Mouse (Mus musculus): ENCODE data around the gene 1700025G04Rik.

The 1700025G04Rik gene

DNA sequence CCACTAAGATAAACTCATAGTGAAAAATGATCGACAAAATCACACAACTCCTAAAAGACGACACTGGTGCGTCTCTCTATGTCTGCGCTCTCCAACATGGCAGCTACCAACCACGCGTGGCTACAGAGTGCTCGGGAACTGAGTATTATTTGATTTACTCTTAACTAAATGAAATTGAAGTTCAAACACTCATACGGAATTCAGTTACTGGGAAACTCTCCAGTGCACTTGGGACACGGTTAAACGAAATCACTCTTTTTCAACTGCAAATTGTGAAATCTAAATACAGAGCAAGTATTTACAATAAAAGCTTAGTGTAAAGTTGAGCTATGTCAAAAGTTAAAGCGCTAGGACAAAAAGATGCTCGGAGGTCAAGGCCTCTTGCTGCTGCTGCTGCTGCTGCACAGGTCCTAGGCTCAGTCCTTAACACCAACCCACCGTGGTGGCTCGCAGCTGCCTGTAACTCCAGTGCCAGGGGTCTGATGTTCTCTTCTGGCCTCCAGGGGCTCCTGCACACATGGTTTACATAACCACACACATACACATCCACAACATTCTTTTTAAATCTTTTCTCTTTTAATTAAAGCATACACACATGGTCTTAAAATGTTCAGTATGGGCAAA is 13.6 kb downstream of the 1700025G04Rik start:
- DNase-seq (ENCODE audit: low spot score in 2 of 2): no peak

DNA sequence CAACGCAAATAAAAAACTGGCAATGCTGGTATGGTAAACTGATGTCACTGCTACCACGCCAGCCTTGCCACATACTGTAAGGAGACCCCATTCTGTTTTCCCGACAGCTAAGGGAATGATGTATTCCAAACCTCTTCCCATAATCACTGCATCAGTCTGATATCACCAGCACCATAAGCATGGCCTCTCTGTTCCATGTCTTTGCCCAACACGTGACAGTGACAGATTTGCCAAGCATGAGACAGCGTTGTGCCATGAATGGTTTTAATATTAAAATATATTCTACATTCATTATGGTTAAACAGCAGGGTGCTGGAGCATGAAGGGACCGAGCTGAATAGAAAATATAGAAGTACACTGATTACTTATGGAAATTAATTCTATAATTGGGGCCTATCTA is 14.2 kb downstream of the 1700025G04Rik start:
- DNase-seq (ENCODE audit: low spot score in 2 of 2): no peak

GRCm38 (mm10) chr1:152070441-152070840 is 19.5 kb downstream of the 1700025G04Rik start:
- DNase-seq (ENCODE audit: low spot score in 2 of 2): no peak

DNA sequence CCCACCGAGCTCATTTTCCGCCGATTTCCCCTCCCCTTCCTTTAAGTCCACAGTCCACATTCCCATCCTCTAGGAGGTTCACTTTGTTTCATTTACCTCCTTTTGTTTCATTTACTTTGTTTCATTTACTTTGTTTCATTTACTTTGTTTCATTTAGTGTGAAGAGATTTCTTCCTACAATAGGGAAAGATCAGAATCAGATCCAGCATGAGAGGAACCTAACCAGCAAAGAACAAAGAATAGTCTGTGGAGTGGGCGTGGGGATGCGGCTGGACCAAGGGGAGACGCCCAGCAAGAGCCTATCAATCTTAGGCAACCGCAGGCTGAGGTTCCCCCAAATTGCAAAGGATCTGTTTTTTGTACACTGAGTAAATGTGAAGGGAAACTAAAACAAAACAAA is 20.2 kb downstream of the 1700025G04Rik start:
- no peak for DNase-seq (ENCODE audit: low spot score in 2 of 2)

DNA sequence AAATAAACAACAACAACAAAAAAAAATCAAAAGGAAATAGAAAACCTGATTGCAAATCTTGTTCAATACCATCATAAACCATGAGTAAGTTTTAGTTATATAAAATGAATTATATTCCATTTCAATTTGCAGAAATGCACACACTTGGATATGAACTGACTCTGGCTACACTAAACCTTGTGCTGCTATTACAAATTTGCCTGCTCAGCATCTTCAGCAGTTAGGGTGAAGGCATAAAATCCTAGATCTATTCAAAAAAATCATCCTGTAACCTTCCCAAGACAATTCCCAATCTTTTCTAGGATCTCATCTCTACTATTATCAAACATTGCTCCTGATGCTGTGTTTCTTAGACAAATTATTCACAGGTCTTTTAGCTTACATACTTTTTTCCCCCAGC is 22.0 kb downstream of the 1700025G04Rik start:
- DNase-seq (ENCODE audit: low spot score in 2 of 2): no peak

- no peak for DNase-seq (ENCODE audit: low spot score in 2 of 2)
These were observed 24.4 kb downstream of the 1700025G04Rik start for GRCm38 (mm10) chr1:152065527-152065926.

DNA sequence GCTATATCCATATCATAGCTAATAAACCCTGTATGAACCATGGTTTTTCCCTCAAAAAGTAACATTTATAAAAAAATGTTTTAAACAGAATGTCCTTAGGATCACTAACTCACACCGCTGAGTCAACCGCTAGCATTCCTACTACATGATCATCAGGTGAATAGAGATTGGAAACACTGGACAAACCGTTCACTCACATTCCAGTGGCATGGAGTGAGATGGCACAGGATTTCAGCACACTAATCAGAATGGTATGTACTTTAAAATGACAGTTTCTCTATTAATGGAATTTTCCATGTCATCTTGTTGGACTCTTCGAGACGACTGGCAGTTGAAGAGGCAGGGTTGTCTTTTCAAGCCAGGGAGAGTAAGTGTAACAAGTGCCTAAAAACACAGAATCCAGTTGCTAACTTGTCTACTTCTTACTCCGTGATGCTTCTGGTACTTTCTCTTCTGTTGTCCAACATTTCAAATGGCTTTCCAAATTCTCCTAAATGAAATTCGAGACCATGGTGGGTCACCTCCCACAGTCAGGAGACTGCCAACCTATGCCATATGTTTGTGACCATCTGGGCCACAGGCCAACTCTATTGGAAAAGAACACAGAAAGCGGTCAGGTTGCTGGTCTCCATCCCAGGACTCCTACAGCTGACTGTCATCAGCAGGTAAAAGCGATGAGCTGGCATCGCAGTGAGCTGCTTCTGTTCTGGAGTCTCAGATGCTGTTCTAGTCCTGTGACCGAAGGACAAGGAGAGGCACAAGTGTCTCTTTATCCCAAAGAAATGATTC is 26.4 kb downstream of the 1700025G04Rik start:
- no peak for DNase-seq (ENCODE audit: low spot score in 2 of 2)

DNA sequence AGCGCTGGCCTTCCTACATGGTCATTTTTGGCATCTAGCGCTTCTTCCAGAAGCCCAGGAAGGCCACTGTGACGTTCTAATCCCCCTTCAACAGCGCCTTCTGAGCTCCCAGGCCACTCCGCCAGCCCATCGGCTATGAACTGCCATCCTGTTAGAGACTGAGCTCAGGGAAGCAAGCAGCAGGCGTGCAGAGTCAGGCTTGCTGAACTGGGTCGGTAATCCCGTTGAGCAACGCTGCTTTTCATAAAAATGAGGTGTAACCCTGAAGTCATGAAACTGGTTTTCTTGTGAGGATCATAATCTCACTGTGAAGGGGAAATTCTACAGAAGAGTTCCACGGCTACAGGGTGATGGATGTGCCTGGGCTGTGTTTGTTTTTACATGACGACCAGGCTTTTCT is 28.2 kb downstream of the 1700025G04Rik start:
- no peak for DNase-seq (ENCODE audit: low spot score in 2 of 2)

- DNase-seq (ENCODE audit: low spot score in 2 of 2): no peak
These were observed 29.7 kb downstream of the 1700025G04Rik start for GRCm38 (mm10) chr1:152060265-152060664.

GRCm38 (mm10) chr1:152058776-152059175 is 31.1 kb downstream of the 1700025G04Rik start:
- DNase-seq (ENCODE audit: low spot score in 2 of 2): no peak

DNA sequence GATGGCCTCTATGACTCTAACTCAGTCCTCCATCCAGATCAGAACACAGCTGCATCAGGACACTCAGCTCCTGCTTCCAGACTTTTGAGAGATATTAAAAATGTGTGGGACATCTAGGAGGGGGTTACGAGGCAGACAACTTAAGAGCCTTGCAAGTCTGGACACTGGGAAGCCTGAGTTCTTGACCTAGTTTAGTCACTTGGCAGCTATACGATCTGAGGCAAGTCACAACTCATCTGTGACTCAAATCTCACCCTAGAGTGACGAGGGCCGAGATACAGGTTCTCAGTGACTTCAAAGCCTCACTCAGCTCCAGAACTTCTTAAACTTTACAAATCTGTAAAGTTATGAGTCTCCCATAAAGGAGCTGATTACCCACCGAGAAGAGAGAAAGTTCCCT is 36.8 kb downstream of the 1700025G04Rik start:
- no peak for DNase-seq (ENCODE audit: low spot score in 2 of 2)

- DNase-seq (ENCODE audit: low spot score in 2 of 2): no peak
These were observed 38.1 kb downstream of the 1700025G04Rik start for GRCm38 (mm10) chr1:152051858-152052257.

DNA sequence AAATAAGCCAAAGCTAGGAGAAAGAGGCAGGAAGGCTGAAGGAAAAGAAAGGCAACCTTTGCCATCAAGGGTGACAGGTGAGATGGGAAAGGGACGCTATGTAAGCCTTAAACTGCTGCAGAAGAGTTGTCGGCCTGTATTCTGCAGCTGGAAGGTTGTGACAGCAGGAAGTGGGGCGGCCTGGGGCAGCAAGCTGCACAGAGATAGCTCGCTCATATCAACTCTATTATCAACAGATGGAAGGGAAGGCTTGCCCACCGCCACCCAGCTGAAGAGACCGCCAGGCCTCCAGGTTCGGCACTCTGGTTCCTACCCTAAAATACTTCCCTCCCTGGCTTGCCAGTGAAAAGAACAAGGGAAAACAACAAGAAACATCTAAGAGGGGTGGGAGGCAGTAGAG is 39.9 kb downstream of the 1700025G04Rik start:
- no peak for DNase-seq (ENCODE audit: low spot score in 2 of 2)

GRCm38 (mm10) chr1:152048291-152048690 is 41.6 kb downstream of the 1700025G04Rik start:
- no peak for DNase-seq (ENCODE audit: low spot score in 2 of 2)

- DNase-seq (ENCODE audit: low spot score in 2 of 2): no peak
These were observed 42.5 kb downstream of the 1700025G04Rik start for GRCm38 (mm10) chr1:152047416-152047815.

DNA sequence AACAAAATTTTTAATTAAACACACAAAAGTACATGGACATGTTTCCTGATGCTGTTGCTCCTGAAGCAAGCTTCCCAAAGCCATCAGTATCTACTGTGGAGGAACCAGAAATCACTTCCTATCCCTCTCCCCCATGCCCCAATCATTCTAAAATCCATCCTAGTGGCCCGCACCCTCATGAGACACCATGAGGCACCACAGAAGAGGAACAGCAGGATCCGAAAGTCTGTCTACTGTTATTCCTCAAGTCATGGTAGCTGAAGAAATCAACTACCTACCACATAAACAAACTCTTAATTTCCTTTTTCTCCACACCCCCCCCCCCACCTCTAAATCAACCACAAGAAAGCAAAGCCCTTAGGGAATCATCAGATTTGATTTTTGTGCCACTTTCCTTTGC is 46.5 kb downstream of the 1700025G04Rik start:
- DNase-seq (ENCODE audit: low spot score in 2 of 2): no peak

GRCm38 (mm10) chr1:152042409-152042808 is 47.5 kb downstream of the 1700025G04Rik start:
- DNase-seq (ENCODE audit: low spot score in 2 of 2): no peak

DNA sequence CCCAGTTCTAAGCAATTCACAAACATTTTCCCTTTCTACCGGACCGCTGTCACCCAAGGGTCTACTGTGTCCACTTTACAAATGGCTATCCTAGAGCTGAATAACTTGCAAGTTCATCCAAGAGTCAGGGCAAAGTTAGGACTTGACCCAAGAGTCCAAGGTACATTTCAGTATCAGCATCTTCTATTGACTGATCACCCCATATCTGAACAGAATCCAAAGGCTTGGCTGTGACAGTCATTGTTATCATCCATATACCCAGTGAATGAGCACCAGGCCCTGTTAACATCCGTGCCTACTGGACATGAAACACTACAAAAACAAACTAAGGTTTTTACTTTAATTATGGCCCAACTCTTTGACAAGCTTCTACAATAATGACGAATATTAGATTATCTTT is 48.9 kb downstream of the 1700025G04Rik start:
- no peak for DNase-seq (ENCODE audit: low spot score in 2 of 2)

GRCm38 (mm10) chr1:152040053-152040452 is 49.9 kb downstream of the 1700025G04Rik start:
- no peak for DNase-seq (ENCODE audit: low spot score in 2 of 2)

DNA sequence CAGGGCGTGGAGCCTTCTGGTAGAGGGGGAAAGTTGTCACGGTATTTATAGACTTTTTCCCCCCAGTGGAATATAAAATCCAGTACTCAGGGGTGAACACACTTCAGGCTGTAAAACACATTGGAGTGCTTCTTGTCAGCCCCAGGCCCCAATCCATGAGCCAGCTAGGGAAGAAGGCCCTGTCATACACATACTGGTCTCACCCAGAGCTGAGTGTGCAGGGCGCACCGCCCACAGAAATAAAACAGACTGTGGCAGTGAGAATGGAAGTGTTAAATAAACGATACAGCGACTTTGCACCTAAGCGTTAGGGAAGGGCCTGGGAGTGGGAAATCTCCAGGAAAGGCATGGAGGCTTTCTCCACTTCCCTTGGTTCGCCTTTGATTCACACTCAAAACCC is 50.3 kb downstream of the 1700025G04Rik start:
- no peak for DNase-seq (ENCODE audit: low spot score in 2 of 2)

DNA sequence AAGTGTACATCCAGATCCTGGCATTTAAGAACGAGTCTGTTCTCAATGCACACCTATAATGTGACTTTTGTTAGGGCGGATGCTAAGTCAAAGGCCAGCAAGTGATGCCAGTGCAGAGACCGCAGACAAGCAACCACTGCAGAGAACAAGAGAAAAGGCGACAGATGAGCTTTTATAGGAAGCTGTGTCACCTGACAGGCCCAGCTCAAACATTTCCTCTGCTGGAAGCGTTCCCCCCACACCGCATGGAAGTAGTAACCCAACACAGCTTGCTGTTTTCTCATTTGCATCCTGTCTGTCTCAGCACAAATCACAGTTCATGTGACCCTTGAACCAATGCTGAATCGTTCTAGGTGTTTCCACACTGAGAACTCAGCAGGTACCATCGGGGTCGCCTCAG is 51.8 kb downstream of the 1700025G04Rik start:
- peak in 1 of 2 experiments; percentile 4 for DNase-seq (ENCODE audit: low spot score in 2 of 2)

- no peak for DNase-seq (ENCODE audit: low spot score in 2 of 2)
These were observed 52.3 kb downstream of the 1700025G04Rik start for GRCm38 (mm10) chr1:152037589-152037988.

GRCm38 (mm10) chr1:152034766-152035165 is 55.2 kb downstream of the 1700025G04Rik start:
- DNase-seq (ENCODE audit: low spot score in 2 of 2): no peak
